Mouse (Mus musculus) heart, embryonic 12.5 days (tissue): ENCODE measurements around the gene Olfr341. TPM values are rescaled to one million over a fixed set of nuclear protein-coding genes. Genes with fewer than 3 reads are reported as not detected.

Experiments
- ATAC-seq: fragments of 200-750 bp; cut with Nextera tagmentation; 2 replicates; pipeline ENCODE4 v1.8.0; 2017; ENCODE audit warnings: moderate TSS enrichment, moderate library complexity; ENCODE audit not compliant: insufficient number of reproducible peaks, low FRiP score
- H3K27ac ChIP-seq: fragments of 300-500 bp; sonication (generic); 2 replicates; pipeline ENCODE4 v1.5.1; 2016; ENCODE audit warnings: mild to moderate bottlenecking, moderate library complexity; ENCODE audit not compliant: poor library complexity, severe bottlenecking
- H3K27me3 ChIP-seq: fragments of 300-500 bp; sonication (generic); replicated peaks from 2 replicates; pipeline ENCODE4 v1.6.1; 2016; ENCODE audit warnings: mild to moderate bottlenecking, moderate library complexity
- H3K36me3 ChIP-seq: fragments of 300-500 bp; sonication (generic); 2 replicates; pipeline ENCODE4 v1.6.1; 2016; ENCODE audit warnings: mild to moderate bottlenecking, moderate library complexity
- H3K4me1 ChIP-seq: fragments of 300-500 bp; sonication (generic); replicated peaks from 2 replicates; pipeline ENCODE4 v1.6.1; 2016; ENCODE audit warnings: mild to moderate bottlenecking
- H3K4me2 ChIP-seq: fragments of 300-500 bp; sonication (generic); 2 replicates; pipeline ENCODE4 v1.6.1; 2016; ENCODE audit warnings: mild to moderate bottlenecking, moderate library complexity
- H3K4me3 ChIP-seq: fragments of 300-500 bp; sonication (generic); 2 replicates; pipeline ENCODE4 v1.5.1; 2016; ENCODE audit warnings: mild to moderate bottlenecking
- H3K9ac ChIP-seq: fragments of 300-500 bp; sonication (generic); 2 replicates; pipeline ENCODE4 v1.6.1; 2016; ENCODE audit warnings: mild to moderate bottlenecking, moderate library complexity
- H3K9me3 ChIP-seq: fragments of 300-500 bp; sonication (generic); replicated peaks from 2 replicates; pipeline ENCODE4 v1.6.1; 2016; ENCODE audit warnings: mild to moderate bottlenecking, moderate library complexity
- WGBS: fragments of 180-500 bp; shearing (Covaris S2); methylation state at CpG from one replicate; pipeline ENCODE4 v1.1.7; 2016; 5-methylcytosine and 5-hydroxymethylcytosine counted together
- polyA plus RNA-seq: library from polyadenylated mRNA; unstranded; fragments of >200 nt; fragmentation: Nextera tagmentation; extraction: Ambion mirVana; gene quantifications from 2 replicates; pipeline ENCODE4 v1.2.1, GENCODE M21; 2016

Gene Olfr341
- polyA plus RNA-seq = not detected in 2 replicates

DNA sequence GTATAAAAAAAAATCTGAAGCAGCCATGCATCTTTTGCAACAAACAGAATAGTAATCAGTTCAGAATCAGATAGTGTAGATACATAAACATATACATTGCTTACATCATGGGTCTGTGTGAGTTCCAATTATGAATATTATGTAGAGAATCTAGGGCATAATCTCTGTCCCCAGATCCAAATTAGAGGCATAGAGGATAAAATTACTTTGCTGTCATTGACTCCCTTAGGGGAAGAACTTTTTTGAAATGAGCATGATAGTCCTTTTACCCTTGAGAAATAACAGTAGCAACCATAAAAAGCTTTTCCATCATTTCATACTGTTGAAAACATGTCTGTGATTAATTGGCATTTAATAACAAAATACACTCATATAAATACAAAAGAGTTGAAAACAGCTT, at the start of gene Olfr341:
TSS of gene Olfr341 (minus strand) at position 101 of the 400 bp plus-strand sequence.
- Histone ChIP-seq H3K9me3 (peaks cover 12% of the 10 kb centered on the region), H3K9ac (no peak within 1 kb of the TSS), H3K27me3 (no peaks in the 10 kb centered on the region), H3K4me1 (no peaks in the 10 kb centered on the region), H3K4me2 (no peak within 1 kb of the TSS), H3K36me3 (no peaks in the 10 kb centered on the region), H3K4me3 (no peak within 1 kb of the TSS), H3K27ac (no peak within 1 kb of the TSS)
- no peak for ATAC-seq

DNA sequence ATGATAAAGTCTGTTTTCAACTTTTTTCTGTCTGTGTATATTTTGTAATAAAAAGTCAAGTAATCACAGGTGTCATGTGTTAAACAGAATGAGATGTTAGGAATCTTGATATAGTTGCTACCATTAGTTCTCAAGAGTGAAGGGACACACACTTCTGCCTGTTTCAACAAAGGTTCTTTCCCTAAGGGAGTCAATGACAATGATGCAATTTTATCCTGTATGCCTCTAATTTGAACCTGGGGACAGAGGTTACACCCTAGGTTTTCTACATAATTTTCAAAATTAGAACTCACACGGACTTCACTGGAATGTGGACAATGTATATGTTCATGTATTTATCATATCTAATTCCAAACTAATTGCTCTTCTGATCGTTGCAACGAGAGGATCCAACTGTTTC, 42.4 kb upstream of the Olfr341 start, which contains the start of gene Olfr342:
TSS of gene Olfr342 (plus strand) at position 301 of the 400 bp plus-strand sequence.
- Histone ChIP-seq H3K4me3 (no peak within 1 kb of the TSS), H3K4me1 (no peaks in the 10 kb centered on the region), H3K27me3 (no peaks in the 10 kb centered on the region), H3K27ac (no peak within 1 kb of the TSS), H3K36me3 (no peaks in the 10 kb centered on the region), H3K9me3 (peaks cover 16% of the 10 kb centered on the region), H3K4me2 (no peak within 1 kb of the TSS), H3K9ac (no peak within 1 kb of the TSS)
- no peak for ATAC-seq
- WGBS = 59% methylated on average over 3 of the region's 3 CpGs

DNA sequence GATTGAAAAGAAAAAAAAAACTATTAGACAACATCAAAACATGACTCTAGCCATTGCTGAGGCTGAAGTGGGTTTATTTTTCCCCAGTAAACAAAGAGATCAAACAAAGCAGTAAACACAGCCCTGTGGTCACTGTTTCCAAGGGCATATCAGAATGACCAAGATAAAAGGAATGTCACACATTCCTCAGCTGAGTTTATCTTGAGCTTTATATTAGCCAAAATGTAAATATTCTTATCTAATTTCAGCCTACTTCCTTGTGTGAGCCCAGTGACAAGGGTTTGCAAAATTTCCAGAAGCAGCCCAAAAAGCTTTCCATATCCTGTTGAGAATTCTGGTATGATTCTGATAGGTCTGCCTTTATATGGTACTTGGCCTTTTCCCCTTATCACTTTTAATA, 8.6 kb downstream of the Olfr341 start:
- no peak overlapping the region for H3K4me2 ChIP-seq
- ATAC-seq = no peak
- H3K4me3 ChIP-seq = no peak overlapping the region
- no peaks in the 10 kb centered on the region for H3K27me3 ChIP-seq
- peaks cover 19% of the 10 kb centered on the region for H3K9me3 ChIP-seq
- H3K9ac ChIP-seq = no peak overlapping the region
- H3K36me3 ChIP-seq = no peaks in the 10 kb centered on the region
- H3K27ac ChIP-seq = no peak overlapping the region
- H3K4me1 ChIP-seq = no peaks in the 10 kb centered on the region

DNA sequence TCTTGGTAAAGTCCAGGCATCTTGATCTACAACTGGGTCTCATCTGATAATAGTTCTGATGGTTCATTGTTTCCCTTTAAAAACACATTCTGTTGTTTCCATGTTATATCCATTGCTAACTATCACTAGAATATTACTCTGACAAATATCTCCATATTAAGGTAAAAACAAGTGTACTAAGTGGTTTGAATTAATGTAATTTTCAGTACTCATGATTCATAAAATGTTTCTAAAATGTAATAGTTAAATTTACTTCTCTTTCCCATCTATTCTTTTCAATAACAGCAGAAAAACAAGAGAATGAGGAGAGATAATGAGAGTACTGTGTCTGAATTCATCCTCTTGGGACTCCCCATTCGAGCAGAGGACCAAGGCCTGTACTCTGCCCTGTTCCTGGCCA, 30.0 kb downstream of the Olfr341 start, which contains the start of gene Olfr340:
TSS of gene Olfr340 (plus strand) at position 301 of the 400 bp plus-strand sequence.
- H3K9me3 ChIP-seq = peaks cover 8% of the 10 kb centered on the region
- WGBS = 55% methylated on average over 1 of the region's 1 CpGs
- H3K4me3 ChIP-seq = no peak within 1 kb of the TSS
- no peaks in the 10 kb centered on the region for H3K4me1 ChIP-seq
- H3K36me3 ChIP-seq = no peaks in the 10 kb centered on the region
- H3K4me2 ChIP-seq = no peak within 1 kb of the TSS
- no peaks in the 10 kb centered on the region for H3K27me3 ChIP-seq
- no peak within 1 kb of the TSS for H3K27ac ChIP-seq
- H3K9ac ChIP-seq = no peak within 1 kb of the TSS
- no peak for ATAC-seq

Other genes with a start within 250 kb of the Olfr341 start
- gene Olfr338, start 108.9 kb downstream of the Olfr341 start, polyA plus RNA-seq = not detected in 2 replicates
- gene Olfr339, start 63.5 kb downstream of the Olfr341 start, polyA plus RNA-seq = not detected in 2 replicates
- gene Olfr340, start 29.9 kb downstream of the Olfr341 start, polyA plus RNA-seq = not detected in 2 replicates
- gene Olfr342, start 42.5 kb upstream of the Olfr341 start, polyA plus RNA-seq = not detected in 2 replicates
- not detected in 2 replicates for gene Olfr344, start 84.2 kb upstream of the Olfr341 start, polyA plus RNA-seq
- not detected in 2 replicates for gene Olfr345, start 157.6 kb upstream of the Olfr341 start, polyA plus RNA-seq
- gene Olfr346, start 203.3 kb upstream of the Olfr341 start, polyA plus RNA-seq = not detected in 2 replicates
- not detected in 2 replicates for gene Olfr347, start 249.4 kb upstream of the Olfr341 start, polyA plus RNA-seq